Mouse (Mus musculus) forebrain, embryonic 16.5 days (tissue): ENCODE measurements around the gene Kcnj3. TPM values are rescaled to one million over a fixed set of nuclear protein-coding genes. Genes with fewer than 3 reads are reported as not detected.

Experiments
- ATAC-seq: fragments of 200-750 bp; cut with Nextera tagmentation; 2 replicates; pipeline ENCODE4 v1.8.0; 2017; ENCODE audit warnings: mild to moderate bottlenecking, moderate library complexity
- H3K27ac ChIP-seq: fragments of 300-500 bp; sonication (generic); 2 replicates; pipeline ENCODE4 v1.5.1; 2014; ENCODE audit warnings: low read length, control low read depth
- H3K27me3 ChIP-seq: fragments of 300-500 bp; sonication (generic); replicated peaks from 2 replicates; pipeline ENCODE4 v1.6.1; 2014; ENCODE audit warnings: low read length; ENCODE audit not compliant: control insufficient read depth, insufficient read depth
- H3K36me3 ChIP-seq: fragments of 300-500 bp; sonication (generic); 2 replicates; pipeline ENCODE4 v1.6.1; 2014; ENCODE audit not compliant: control insufficient read depth, insufficient read depth
- H3K4me1 ChIP-seq: fragments of 300-500 bp; sonication (generic); replicated peaks from 2 replicates; pipeline ENCODE4 v1.6.1; 2014; ENCODE audit warnings: low read length; ENCODE audit not compliant: control insufficient read depth, insufficient read depth
- H3K4me2 ChIP-seq: fragments of 300-500 bp; sonication (generic); 2 replicates; pipeline ENCODE4 v1.6.1; 2014; ENCODE audit warnings: mild to moderate bottlenecking, low read length, control low read depth
- H3K4me3 ChIP-seq: fragments of 300-500 bp; sonication (generic); replicated peaks from 2 replicates; pipeline ENCODE4 v1.5.1; 2014; ENCODE audit warnings: mild to moderate bottlenecking, low read length, control low read depth
- H3K9ac ChIP-seq: fragments of 300-500 bp; sonication (generic); replicated peaks from 2 replicates; pipeline ENCODE4 v1.6.1; 2014; ENCODE audit warnings: low read depth, low read length, control low read depth
- H3K9me3 ChIP-seq: fragments of 300-500 bp; sonication (generic); 2 replicates; pipeline ENCODE4 v1.6.1; 2016; ENCODE audit warnings: low read length; ENCODE audit not compliant: control insufficient read depth
- WGBS: fragments of 180-500 bp; shearing (Covaris S2); extraction: QIAGEN DNeasy Blood & Tissue Kit; methylation state at CpG from one replicate; pipeline ENCODE4 v1.1.7; 2014; 5-methylcytosine and 5-hydroxymethylcytosine counted together
- polyA plus RNA-seq: library from polyadenylated mRNA; unstranded; fragments of >200 nt; fragmentation: Nextera tagmentation; extraction: Ambion mirVana; gene quantifications from 2 replicates; pipeline ENCODE4 v1.2.1, GENCODE M21; 2015

Kcnj3 gene
- polyA plus RNA-seq, 1 experiment from 2014 or later: 7.5 TPM

DNA sequence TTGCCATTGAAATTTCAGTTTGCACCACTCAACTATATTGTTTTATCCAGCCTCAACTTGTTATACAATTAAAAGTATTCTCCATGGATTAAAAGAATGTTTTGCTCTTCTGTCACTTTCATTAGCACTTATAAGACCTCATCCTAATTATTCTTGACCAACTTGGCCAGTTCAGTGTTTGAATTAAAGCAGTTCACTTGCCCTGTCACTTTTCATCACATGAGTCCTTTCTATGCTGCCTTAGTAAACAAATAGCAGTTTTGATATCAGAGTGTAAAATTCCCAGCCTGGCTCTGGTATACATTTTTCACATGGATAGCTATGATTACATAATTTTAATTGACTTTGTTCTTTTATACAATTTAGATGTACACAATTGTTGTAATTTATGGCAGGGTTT is 3.4 kb downstream of the Kcnj3 start:
- no peak for ATAC-seq
- H3K9ac ChIP-seq: no peak overlapping the region
- no peaks in the 10 kb centered on the region for H3K36me3 ChIP-seq
- peaks cover 12% of the 10 kb centered on the region for H3K4me1 ChIP-seq
- no peaks in the 10 kb centered on the region for H3K27me3 ChIP-seq
- H3K4me3 ChIP-seq: no peak overlapping the region
- no peaks in the 10 kb centered on the region for H3K9me3 ChIP-seq
- H3K27ac ChIP-seq: no peak overlapping the region
- peak overlapping the region; percentile 42 for H3K4me2 ChIP-seq

DNA sequence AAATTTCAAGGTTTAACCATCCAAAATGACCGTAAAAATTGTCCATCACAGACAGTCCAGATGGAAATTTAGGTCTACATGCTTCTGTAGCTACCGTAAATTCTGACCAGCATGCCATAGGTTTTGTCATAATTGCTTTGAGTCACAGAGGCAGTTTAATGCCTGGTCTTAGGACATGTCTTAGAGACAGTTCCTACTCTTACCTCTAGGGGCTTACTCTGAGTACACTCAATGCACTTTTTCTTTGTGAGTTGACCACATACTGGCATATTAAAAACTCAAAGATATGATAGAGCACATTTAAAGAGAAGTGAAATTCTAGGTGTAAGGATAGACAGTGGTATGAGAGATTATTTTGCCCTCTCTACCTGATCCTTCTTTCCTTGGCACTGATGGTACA is 6.2 kb downstream of the Kcnj3 start:
- WGBS: 80% methylated on average over 2 of the region's 2 CpGs
- Histone ChIP-seq H3K36me3 (no peaks in the 10 kb centered on the region), H3K27ac (no peak overlapping the region), H3K9ac (no peak overlapping the region), H3K4me1 (peaks cover 4% of the 10 kb centered on the region; the same call in 1 of the 2 replicates), H3K9me3 (no peaks in the 10 kb centered on the region), H3K27me3 (no peaks in the 10 kb centered on the region), H3K4me3 (no peak overlapping the region), H3K4me2 (no peak overlapping the region)
- ATAC-seq: no peak

DNA sequence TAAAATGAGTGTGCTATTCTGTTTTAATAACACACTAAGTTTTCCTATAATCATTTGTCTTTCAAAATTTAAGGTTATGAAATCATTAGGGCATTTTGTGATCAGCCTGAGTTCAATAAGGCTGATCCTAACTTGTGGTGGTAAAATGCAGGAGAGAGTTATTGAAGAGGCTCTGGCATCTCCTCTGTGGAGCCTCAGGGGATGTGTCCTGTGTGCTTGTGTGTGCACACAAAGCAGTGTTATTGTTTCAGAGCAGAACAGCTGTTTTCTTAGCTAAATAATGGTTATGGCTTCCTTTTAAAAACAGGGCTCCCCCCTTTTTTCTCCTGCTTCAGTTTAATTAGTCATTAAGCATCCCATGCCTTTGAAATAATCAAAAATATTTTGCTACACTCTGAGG is 11.5 kb downstream of the Kcnj3 start:
- no peak overlapping the region for H3K4me2 ChIP-seq
- no peak for ATAC-seq
- H3K27ac ChIP-seq: no peak overlapping the region
- no peak overlapping the region for H3K4me3 ChIP-seq
- no peaks in the 10 kb centered on the region for H3K9me3 ChIP-seq
- no peaks in the 10 kb centered on the region for H3K4me1 ChIP-seq
- no peaks in the 10 kb centered on the region for H3K27me3 ChIP-seq
- no peak overlapping the region for H3K9ac ChIP-seq
- no peaks in the 10 kb centered on the region for H3K36me3 ChIP-seq

DNA sequence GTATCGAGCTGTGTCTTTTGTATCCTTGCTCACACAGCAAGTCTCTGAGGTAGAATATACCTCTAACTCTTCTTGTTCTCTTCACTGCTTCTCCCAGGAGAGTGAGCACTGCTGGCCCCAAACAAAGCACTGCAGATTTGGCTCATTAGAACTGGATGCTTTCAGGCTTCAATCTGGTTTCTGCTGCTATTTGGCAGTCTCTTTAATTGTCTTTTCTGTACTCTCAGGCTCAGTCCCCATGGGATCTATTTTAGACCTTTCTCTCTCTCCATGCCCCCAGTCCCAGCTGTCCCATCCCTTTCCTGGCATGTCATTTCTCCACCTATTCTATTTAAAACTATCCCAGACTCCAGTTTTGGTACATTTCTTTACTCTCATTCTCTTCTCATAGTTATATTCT is 15.0 kb downstream of the Kcnj3 start:
- Histone ChIP-seq H3K4me3 (no peak overlapping the region), H3K9me3 (no peaks in the 10 kb centered on the region), H3K36me3 (no peaks in the 10 kb centered on the region), H3K27me3 (no peaks in the 10 kb centered on the region), H3K4me2 (no peak overlapping the region), H3K27ac (no peak overlapping the region), H3K4me1 (no peaks in the 10 kb centered on the region), H3K9ac (no peak overlapping the region)
- 47% methylated on average over 1 of the region's 1 CpGs for WGBS
- peak; percentile 63; the same call in 1 of the 2 replicates for ATAC-seq

DNA sequence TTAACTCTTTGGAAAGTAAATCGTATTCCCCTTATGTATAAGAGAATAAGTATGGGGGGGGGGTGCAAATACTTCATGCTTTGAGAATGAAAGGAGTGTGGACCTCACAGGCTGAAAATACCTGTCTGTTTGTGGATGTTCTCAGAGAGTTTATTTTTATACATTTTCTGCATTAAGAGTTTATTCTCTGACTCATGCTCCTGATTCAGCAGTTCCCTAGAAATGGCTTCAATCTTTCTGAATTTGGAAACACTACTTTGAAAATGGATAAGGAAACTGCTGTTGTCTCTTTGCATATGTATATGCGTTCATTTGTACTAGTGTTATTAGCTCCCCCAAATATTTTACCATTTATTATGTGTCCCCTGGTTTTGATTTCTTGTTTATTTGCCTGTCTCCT is 23.4 kb downstream of the Kcnj3 start:
- H3K9me3 ChIP-seq: no peaks in the 10 kb centered on the region
- no peak overlapping the region for H3K27ac ChIP-seq
- H3K36me3 ChIP-seq: no peaks in the 10 kb centered on the region
- no peak for ATAC-seq
- H3K4me3 ChIP-seq: no peak overlapping the region
- no peaks in the 10 kb centered on the region for H3K27me3 ChIP-seq
- no peak overlapping the region for H3K9ac ChIP-seq
- WGBS: 95% methylated on average over 2 of the region's 2 CpGs
- H3K4me1 ChIP-seq: no peaks in the 10 kb centered on the region
- no peak overlapping the region for H3K4me2 ChIP-seq

DNA sequence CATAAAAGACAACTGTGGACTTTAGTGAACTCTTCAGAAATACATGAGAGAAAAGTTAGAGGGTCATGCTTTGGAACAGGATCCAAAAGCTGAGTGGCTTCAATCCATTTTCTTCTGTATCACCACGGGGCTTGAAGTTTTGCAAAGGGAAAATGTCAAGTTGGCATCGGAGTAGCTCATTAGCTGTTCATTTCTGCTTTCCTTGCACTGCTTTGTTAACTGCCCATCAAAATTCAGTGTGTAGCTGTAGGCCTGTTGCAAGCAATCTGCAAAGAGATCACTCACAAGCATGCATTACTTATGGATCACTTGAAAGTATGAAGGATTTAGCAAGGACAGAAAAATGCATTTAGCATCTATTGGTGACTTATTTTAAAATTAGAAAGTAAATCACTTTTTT is 33.4 kb downstream of the Kcnj3 start:
- Histone ChIP-seq H3K9ac (no peak overlapping the region), H3K4me1 (no peaks in the 10 kb centered on the region), H3K27me3 (no peaks in the 10 kb centered on the region), H3K36me3 (no peaks in the 10 kb centered on the region), H3K27ac (no peak overlapping the region), H3K4me2 (no peak overlapping the region), H3K4me3 (no peak overlapping the region), H3K9me3 (no peaks in the 10 kb centered on the region; the same call in 1 of the 2 replicates)
- 6% methylated on average over 2 of the region's 2 CpGs for WGBS
- ATAC-seq: peak; percentile 64

DNA sequence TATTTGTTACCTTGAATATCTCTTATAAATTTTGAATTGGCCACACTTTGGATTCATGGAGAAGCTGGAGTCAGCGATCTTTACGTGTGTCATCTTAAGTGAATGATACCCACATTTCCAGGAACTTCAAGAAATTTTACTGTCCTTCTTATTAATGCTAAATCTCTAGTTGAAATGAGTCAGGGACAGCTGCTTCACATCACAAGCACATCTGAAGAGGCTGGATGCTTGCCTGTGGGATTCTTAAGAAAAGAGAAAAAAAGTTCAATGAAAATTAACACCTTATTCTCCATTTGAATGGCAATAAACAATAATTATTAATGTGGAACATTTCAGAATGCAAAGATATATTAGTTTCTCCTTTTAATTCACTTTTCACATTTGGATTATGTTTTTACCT is 34.2 kb downstream of the Kcnj3 start:
- no peak overlapping the region for H3K4me3 ChIP-seq
- H3K36me3 ChIP-seq: no peaks in the 10 kb centered on the region
- 92% methylated on average over 2 of the region's 2 CpGs for WGBS
- H3K9me3 ChIP-seq: no peaks in the 10 kb centered on the region; the same call in 1 of the 2 replicates
- no peak overlapping the region for H3K9ac ChIP-seq
- H3K4me1 ChIP-seq: no peaks in the 10 kb centered on the region
- no peak for ATAC-seq
- H3K4me2 ChIP-seq: no peak overlapping the region
- no peak overlapping the region for H3K27ac ChIP-seq
- no peaks in the 10 kb centered on the region for H3K27me3 ChIP-seq

DNA sequence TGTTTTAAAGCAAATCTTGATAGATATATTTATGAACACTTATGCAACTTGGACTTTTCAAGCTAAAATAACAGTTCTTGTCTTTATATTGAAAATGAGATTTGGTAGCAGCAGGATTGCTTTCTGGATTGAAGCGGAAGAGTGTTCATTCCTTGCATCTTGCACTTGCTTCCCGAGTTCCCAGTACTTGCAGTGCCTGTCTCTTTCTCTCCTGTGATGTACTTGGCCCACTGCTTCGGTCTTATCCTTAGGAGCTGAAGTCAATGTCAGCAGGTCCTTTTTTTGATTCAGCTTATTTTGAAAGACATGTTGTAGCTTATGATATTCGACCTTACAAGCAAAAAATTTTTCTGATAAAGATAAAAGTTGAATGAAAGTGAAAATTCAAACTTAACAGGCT is 43.7 kb downstream of the Kcnj3 start:
- no peak overlapping the region for H3K27ac ChIP-seq
- ATAC-seq: no peak
- H3K4me2 ChIP-seq: no peak overlapping the region
- 0 out of 2 replicates have a peak, but pooled peaks cover 2% of the 10 kb centered on the region for H3K4me1 ChIP-seq
- no peaks in the 10 kb centered on the region for H3K27me3 ChIP-seq
- 67% methylated on average over 4 of the region's 4 CpGs for WGBS
- H3K36me3 ChIP-seq: no peaks in the 10 kb centered on the region
- H3K4me3 ChIP-seq: no peak overlapping the region
- H3K9me3 ChIP-seq: no peaks in the 10 kb centered on the region
- H3K9ac ChIP-seq: no peak overlapping the region

DNA sequence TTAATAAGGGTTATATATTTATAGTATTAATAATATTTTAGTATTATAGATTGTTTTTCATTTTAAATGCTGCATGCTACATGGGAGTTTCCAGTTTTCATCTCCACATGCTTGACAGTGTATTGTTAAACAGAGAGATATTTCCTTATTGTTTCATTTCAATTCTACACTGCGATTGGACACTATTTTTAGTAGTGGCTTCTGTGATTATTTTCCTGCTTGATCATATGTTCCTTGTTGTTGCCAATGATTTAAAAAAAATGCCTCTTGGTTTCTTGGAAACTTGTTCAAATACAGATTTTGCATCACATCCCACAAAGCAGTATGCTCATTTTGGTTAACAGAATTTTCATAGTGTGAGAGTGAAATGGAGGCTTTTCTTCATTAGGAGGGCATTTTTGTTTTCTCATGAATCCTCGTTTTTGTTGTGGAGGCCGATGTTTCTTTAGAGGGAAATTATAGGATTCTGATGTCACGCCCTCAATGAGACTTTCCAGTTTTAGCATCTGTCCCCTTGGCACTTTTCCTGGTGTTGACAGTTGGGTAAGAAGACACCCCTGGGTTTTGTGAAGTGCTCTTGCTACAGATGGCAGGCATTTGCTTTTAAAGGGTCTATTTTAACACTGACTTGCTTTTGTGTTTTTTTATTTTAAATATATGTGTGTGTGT is 44.3 kb downstream of the Kcnj3 start:
- 33% methylated on average over 4 of the region's 4 CpGs for WGBS
- peak; percentile 92 for ATAC-seq

DNA sequence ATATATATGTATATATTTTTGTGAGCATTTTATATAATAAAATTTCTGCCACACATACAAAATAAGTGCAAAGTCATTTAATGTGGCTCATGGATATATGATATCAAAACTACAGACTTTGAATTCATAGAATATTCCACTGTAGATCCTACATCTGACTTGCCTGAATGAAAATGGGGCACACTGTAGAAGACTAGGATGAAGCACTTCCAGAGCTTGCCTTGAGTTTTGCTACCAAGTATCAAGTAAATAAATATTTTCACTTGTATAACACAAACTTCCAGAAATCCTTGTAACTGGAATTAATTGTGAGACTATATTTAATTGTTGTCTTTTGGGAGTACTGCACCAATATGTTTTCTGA is 44.8 kb downstream of the Kcnj3 start:
- Histone ChIP-seq H3K36me3 (no peaks in the 10 kb centered on the region), H3K9ac (no peak overlapping the region), H3K9me3 (no peaks in the 10 kb centered on the region), H3K27ac (no peak overlapping the region), H3K4me2 (no peak overlapping the region), H3K4me1 (0 out of 2 replicates have a peak, but pooled peaks cover 2% of the 10 kb centered on the region), H3K27me3 (no peaks in the 10 kb centered on the region), H3K4me3 (no peak overlapping the region)
- peak; percentile 43 for ATAC-seq

More for the DNA sequence above, 44.3 kb downstream of the Kcnj3 start:
- peak overlapping the region; percentile 11; the same call in 1 of the 2 replicates for H3K4me2 ChIP-seq
- H3K4me3 ChIP-seq: no peak overlapping the region
- no peaks in the 10 kb centered on the region for H3K36me3 ChIP-seq
- H3K9me3 ChIP-seq: no peaks in the 10 kb centered on the region
- no peak overlapping the region for H3K9ac ChIP-seq
- H3K27ac ChIP-seq: peak overlapping the region; percentile 29
- H3K27me3 ChIP-seq: no peaks in the 10 kb centered on the region
- H3K4me1 ChIP-seq: 0 out of 2 replicates have a peak, but pooled peaks cover 2% of the 10 kb centered on the region
